Mouse (Mus musculus) embryo, embryonic 10 days (tissue): ENCODE data around the gene Frmd8.

Source experiments
- DNase-seq: peaks from one replicate; pipeline ENCODE4 v3.0.0-alpha.2; 2015; ENCODE audit warnings: low spot score

Gene Frmd8

GRCm38 (mm10) chr19:5874969-5875480 lies at the start of gene Frmd8:
TSS of gene Frmd8 (minus strand) at chr19:5875274.
- DNase-seq = peak; percentile 98

DNA sequence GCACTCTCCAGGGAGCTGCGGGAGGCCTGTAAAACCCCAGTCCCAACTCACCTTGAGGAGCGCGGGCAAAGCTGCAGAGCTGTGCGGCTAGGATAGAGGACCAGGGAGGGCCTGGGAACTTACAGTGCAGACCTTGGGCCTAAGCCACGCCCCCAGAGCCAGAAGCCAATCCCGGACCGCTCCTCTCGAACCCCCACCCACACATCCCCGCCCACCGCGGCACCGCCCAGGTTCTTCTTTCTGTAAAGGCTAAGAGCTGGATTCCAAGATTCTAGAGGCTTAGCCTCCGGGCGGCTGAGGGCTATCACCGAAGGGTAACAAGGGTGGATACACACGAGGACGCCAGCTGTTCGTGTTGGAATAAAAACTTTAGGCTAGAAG lies 49.6 kb upstream of the Frmd8 start, which contains the start of gene Cdc42ep2:
Gene Cdc42ep2 (minus strand): TSS at position 104 of the 381 bp plus-strand sequence.
- peak; percentile 97 for DNase-seq

DNA sequence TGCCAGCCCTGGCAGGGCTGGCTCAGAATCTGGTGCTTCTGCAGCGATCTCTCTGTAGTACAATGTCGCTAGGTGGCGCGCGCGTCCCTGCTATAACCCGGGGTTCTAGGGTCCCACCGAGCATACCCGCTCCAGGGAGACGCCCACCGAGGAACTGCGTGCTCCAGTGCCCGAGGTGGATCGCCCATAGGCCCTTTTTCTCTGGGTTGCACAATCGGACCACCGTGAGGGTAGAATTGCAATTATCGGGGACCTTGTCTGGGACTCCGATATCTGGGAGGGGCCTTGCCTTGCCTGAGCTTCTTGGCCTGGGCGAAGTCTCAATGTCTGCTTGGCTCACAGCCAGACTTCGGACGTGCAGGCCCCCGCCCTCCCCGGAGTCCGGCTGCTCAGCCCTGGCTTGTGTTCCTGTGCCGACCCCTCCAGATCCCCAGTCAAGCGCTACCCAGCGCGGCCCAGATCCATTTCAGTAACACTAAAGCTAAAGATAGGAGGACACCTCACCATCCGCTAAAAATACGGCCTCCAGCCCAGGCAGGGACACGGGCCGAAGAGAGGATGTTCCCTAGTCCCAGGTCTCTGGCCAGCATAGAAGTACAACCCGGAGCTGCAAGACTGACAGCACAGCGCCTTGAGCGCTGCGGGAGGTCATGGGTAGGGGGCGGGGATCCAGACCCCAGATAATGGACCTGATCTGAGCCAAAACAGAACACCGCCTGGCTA lies 49.1 kb upstream of the Frmd8 start:
- peak; percentile 97 for DNase-seq

DNA sequence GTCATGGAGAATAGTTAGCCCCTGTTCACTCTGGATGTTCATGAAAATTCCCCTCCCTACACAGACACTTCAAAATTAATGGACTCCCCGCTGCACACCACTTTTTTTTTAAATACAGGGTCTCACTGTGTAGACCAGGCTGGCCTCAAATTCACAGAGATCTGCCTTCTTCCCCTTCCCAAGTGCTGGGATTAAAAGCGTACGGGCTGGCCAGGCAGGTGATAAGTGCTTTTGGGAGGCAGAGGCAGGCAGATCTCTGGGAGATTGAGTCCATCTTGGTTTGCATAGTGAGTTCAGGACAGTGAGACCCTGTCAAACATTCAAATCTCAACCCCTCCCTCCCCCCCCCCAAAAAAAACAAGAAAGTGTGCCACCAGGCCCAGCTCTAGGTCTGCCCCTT lies 47.9 kb upstream of the Frmd8 start:
- DNase-seq = no peak

GRCm38 (mm10) chr19:5922119-5922942 lies 47.3 kb upstream of the Frmd8 start:
- no peak for DNase-seq

GRCm38 (mm10) chr19:5921715-5922114 lies 46.6 kb upstream of the Frmd8 start:
- peak; percentile 44 for DNase-seq

DNA sequence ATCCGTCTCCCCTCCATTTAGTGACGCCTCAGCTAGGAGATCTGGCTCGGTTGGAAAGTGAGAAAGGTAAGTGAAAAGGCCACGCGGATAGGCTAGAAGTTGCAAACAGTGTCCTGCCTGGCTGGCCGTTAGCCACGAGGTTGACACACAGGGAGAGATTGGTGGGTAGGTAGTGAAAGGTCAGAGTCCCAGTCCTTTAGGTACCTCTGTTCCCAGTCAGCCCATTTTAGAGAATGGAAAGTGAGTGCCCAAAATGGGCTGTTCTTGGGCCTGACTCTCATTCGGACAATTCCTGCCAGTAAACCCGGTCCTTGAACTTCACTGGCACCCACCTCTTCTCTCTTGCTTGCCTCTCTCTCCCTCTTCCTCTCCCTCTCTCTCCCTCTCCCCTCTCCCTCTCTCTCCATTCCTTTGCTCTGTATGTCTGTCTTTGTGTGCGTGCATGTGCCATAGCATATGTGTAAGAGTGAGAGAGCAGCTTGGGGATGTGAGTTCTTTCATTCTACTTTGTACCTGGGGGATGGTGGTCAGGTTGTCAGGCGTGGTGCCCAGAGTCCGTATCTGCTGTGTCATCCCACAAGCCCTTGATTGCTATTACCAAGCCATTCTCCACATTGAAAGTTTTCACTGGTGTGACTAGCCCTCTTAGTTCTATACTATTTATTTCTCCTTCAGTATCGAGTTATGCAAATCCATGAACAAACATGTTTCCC lies 38.1 kb upstream of the Frmd8 start, which contains the start of gene Dpf2:
Gene Dpf2 (minus strand): TSS at position 4 of the 713 bp plus-strand sequence.
- no peak for DNase-seq

- peak; percentile 100 for DNase-seq
These were observed 37.3 kb upstream of the Frmd8 start for GRCm38 (mm10) chr19:5912103-5913006.

- DNase-seq = no peak
These were observed 36.5 kb upstream of the Frmd8 start for GRCm38 (mm10) chr19:5911430-5912102.

DNA sequence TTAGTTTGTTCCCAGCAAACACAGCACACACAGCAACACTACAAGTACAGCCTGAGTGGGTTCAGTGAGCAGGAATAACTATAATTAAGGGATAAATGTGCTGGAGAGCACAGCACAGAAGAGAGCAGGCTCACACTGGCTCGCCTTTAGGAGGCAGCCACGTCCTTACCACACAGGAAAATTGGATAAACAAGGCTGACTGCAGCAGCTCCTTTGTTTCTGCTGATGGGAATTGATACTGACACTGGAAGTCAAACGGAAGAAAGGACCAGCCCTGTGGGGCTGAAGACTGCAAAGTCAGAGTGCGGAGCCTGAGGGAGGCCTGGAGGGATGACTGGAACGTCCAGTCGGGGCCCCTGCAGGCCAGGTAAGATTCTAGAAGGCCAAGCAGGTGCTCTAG lies 35.1 kb upstream of the Frmd8 start:
- DNase-seq = no peak

- DNase-seq = no peak
These were observed 32.2 kb upstream of the Frmd8 start for GRCm38 (mm10) chr19:5907275-5907674.

DNA sequence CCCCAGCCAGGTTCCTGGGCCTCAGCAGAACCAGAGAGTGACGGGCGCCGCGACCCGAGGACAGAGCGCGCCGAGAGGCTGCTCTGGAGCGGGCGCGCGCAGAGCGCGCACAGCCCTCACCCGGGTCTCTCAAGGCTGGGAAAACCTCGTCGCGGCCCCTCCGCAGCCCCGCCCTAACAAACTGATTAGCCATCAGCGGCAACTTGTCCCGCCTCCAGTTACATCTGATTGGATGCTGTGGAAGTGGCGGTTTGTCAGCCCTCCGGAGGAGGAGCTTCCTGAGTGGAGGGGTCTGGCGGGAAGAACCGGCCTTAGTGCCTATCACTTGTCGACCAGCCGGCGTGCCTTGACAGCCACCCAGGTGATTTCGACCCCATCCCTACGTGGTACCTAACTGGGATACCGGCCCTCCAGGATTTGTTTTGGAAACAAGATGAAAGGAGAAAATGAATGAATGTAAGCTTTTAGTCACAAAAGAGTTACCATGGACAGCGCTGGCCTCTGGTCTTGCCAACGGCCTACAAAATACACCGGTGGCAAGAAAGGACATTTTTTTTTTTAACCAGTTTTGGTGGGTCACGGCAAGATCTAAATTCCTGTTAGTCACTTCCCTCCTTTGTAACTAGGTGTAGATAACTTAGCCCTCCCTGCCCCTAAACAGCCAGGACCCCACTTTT lies 19.1 kb upstream of the Frmd8 start, which contains the start of gene Tigd3:
Gene Tigd3 (minus strand): TSS at position 148 of the 677 bp plus-strand sequence.
- DNase-seq = peak; percentile 98

DNA sequence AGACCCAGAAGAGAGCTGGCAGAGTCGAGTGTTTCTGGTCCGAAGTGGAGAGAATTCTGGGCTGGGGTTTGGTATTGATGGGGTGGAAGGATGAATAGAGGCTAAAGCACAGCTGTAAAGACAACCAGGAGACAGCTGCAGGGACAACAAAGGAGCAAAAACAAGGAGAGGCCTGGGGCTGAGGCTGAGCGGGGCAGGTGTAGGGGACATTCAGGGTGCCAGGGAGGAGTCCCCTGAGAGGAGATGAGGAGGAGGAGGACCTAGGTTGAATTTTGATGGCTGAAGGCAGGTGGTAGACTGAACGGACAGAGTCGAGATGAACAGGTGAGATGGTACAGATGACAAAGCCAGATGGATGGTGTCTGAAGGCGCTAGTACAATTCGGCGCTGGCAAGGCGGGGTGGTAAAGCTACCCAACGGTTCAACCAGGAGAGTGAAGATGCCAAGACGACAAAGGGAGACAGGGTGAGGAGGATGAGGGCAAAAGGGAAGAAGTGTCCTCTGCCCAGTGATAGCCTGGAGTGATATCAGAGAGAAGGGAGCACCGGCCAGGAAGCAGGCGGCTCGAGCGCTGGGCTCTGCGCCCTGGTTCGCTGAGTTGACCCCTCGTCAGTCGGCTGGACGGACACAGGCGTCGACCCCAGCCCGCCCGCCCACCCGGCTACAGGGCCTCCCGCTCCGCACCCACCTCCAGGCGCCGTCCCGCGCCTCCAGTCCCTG lies 18.4 kb upstream of the Frmd8 start:
- peak; percentile 7 for DNase-seq

DNA sequence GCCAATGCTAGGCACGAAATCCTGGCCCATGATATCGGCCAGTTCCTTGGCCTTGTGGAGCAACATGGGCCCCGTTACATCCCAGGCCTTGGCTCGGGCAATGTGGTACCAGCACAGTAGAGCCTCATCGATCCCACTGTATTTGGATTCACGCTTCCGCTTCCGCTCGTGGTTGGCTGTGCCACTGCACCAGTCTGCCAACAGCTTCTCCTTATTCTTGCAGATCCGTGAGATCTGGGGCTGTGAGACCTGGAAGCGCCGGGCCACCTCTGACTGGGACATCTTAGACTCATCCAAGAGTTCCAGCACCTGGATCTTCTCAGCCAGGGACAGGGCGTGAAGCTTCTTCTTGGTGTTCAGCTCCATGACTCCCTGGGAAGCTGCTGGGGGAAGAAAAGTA lies 17.7 kb upstream of the Frmd8 start:
- no peak for DNase-seq

DNA sequence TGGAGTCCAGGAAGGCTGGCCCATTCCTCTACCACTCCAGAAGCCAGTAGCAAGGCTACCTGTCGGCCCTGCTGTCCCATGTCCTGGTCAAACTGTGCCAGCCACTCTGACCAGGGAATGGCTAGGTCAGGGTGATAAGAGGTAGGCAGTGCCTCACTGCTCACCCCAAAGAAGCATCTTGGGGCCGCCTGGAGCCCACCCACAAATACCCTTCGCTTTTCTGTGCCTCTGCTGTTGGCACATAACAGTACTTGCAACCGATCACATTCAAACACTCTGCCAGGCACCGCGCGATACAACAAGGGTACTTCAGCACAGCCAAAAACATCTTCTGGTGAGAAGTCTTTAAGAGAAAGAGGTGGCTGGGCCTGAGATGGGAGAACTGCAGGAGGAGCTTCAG lies 17.2 kb upstream of the Frmd8 start:
- no peak for DNase-seq

DNA sequence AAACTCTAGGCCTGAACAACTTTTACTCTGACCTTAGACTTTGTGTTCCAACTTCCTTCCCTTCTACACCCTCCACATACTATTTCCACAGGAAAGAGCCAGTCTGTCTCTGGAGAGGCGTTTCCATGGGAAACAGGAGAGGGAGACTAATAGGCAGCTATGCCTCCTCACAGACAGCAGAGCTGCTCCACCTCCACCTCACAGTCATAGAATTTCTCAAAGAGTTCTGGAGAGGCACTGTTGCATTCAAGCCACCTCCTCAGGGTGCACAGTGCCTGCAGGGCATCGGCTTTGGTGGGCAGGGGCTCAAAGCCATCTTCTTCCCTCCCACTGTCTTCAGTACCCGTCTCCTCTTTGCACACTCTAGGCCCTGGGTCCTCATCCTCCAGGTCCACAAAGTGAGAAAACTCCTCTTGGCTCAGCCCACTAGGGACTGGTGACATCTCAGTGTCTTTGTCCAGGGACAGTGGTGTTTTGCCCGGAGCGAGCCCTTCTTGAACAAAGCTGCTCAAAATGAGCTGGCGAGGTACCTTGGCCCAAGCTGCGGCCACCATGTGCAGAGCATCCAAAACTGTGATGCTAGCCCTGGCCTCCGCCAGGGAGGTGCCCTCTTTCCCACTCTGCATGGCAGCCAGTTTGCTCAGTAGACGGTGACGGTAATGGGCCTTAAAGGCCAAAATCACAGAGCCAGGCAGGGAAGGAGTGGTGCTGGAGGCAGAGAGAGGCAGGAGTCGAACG lies 16.6 kb upstream of the Frmd8 start:
- DNase-seq = no peak

DNA sequence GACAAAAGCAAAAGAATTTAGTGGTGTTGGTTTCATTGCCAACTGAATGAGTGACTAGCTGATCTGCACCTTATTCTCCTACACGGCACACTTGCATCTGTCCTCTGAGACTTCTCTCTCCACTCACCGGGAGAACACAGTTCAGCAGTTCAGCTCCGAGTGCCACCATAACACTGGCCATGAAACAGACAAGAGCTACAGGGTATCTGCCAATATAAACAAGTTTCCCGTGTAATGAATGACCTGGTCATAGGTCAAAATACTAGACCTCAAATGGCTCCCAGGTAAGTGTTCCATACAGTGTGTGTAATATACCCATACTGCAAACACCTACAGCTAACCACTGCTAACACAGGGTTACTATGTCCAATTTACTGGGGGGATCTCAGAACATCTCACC lies 14.1 kb upstream of the Frmd8 start:
- no peak for DNase-seq

DNA sequence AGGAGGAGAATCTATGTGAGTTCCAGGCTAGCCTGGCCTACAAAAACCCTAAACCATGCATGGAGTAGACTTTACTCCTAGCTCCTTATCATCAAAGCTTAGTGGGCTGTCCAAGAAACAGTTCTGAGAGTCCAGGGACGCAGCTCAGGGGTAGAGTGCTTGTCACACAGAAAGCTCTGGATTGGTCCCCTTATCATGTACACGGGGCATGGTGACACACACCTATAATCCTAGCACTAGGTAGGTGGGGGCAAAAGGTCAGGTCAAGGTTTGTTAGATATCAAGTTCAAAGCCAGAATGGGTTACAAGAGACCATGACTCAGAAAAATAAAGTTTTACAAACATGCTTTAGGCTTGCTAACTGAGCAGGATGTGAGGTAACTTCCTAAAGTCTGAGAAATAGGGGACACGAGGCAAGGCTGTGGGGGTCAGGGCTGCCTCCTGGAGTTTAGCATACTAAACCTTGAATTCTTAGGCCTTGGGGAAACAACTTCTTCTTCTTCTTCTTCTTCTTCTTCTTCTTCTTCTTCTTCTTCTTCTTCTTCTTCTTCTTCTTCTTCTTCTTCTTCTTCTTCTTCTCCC lies 12.3 kb upstream of the Frmd8 start:
- no peak for DNase-seq
